Mouse (Mus musculus) layer of hippocampus, adult 8-10 months (tissue): ENCODE results near the gene Aff3. TPM values are rescaled to one million over a fixed set of nuclear protein-coding genes. Genes with fewer than 3 reads are reported as not detected.

ENCODE experiments used
- DNase-seq, 2 experiments: peaks; one replicate each; pipeline ENCODE4 v3.0.0; 2022; ENCODE audit warnings: low spot score in 2 of 2
- total RNA-seq, 4 experiments: library from RNA; stranded (reverse); gene quantifications; 2 replicates each; pipeline ENCODE4 v1.2.4; 2022

Gene Aff3
- total RNA-seq, 4 experiments from 2014 or later, result 101 to 141 (median 116) TPM

DNA sequence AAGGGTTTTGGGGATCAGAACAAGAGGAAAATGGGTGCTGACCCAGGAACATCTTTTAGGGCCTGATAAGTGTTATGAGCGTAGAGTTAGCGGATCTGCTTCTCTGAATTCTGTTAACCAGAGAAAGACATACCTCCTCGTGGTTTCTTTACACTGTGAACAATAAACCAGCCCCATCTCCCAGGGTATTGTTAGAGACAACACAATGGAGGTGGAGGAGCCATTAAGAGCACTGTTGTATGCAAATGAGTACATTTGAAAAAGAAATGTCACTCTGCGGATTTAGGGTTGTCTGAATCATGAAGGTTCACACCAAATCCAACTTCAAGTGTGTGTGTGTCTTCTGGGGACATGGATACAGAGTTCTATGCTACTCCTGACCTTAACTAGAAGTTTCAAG is 373.3 kb downstream of the Aff3 start:
- no peak for DNase-seq

DNA sequence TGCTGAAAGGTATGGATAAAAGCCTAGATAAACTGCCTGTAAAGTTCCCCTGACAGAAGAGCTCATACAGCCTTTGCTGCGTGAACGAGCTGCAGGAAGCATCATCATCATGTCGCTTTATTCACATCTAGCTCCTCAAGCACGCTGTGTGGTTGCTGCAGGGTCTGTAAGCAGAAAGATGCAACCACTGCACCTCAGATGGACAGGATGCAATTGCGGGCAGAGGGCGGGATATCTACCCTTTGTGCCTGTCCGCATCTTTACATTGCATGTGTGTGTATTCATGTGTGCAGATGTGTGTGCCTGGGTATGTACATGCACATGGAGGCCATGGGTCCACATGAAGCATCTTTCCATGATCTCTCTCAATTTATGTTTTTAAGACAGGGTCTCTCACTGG is 373.9 kb downstream of the Aff3 start:
- DNase-seq, result no peak

DNA sequence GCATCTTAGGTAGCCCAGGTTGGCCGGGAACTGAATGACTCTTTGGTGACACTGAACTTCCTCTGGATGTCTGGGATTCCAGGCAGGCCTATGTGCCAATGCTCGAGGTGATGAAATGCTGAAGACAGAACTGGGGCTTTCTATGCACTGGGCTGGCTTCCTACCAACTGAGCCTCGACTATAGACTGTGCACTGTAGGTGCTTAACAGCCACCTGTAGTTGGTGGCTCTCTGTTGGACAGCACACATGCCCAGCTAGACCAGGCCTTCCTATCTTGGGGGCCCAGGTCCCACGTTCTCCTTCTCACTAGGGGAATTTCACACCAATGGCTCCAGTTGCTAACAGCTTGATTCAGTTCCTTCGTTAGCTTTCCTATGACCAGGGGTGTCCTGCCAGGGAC is 374.9 kb downstream of the Aff3 start:
- DNase-seq, result no peak

DNA sequence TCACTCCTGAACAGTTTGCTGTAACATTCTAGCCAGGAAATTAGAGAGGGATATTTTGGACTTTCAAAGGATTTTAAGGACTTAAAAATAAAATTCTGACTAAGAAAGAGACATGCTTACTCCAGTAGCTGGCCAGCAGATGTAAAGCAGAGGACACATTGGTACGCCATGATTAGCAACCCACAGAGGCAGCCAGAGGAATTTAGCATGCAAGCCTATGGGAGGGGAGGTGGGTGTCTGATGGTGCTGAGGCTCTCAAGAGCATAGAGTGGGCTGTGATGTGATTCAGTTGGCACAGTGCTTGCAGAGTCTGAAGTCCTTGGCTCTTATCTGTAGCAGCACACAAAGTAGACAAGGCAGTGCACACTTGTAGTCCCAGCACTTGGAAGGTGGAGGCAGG is 376.0 kb downstream of the Aff3 start:
- DNase-seq, result peak in 1 of 2 experiments; percentile 35

DNA sequence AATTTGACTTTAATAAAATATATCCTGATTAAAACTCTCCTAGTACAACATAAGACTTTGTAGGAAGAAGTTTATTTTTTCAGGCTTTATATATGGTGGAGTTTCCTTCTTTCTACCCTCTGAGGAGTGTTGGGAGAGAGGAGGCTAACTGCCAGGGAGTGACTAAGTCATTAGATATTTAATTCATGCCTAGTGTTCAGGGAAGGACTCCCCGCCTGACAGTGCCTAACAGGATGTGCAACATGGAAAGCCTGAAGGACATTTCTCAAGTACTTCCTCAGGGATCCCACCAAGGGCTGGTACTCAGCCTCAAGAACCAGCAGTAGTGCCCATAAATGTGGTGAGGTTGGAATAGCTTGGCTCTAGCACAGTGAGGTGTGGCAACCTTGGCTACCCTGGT is 378.2 kb downstream of the Aff3 start:
- no peak for DNase-seq

DNA sequence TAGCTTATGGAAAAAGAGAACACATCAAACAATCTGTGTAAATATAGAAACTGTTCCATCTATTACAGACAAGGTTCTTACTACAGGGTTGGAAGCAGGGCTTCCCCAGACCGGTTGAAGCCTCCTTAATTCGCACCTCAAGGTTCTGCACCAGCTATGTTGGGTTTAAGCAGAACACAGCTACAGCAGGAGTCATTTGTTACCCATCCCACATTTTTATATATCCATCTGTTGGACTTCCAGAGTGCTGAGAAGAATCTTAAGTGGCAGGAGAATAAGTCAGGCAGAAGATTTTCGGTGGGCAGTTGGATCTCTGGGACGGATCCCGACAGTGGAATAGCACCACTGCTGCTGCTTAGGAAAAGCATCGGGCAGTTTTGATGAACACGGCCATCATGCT is 384.2 kb downstream of the Aff3 start:
- DNase-seq, result no peak

DNA sequence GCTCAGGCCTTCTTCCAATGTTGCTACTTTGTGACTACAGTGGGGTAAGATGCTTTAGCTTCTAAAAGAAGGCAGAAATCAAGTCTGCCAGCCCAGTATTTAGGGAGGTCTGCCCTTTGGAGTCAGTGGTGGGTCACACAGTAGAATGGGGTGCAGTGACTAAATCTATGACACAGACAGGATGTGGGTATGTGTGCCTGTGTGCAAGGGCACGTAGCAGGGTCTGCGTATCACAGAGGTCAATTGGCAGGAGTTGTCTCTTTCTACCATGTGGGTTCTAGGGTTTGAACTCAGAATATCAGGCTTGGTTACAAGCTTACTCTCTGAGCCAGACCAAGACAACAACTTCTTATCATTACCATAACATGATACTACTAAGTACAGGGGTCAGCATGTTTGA is 393.4 kb downstream of the Aff3 start:
- DNase-seq, result no peak

DNA sequence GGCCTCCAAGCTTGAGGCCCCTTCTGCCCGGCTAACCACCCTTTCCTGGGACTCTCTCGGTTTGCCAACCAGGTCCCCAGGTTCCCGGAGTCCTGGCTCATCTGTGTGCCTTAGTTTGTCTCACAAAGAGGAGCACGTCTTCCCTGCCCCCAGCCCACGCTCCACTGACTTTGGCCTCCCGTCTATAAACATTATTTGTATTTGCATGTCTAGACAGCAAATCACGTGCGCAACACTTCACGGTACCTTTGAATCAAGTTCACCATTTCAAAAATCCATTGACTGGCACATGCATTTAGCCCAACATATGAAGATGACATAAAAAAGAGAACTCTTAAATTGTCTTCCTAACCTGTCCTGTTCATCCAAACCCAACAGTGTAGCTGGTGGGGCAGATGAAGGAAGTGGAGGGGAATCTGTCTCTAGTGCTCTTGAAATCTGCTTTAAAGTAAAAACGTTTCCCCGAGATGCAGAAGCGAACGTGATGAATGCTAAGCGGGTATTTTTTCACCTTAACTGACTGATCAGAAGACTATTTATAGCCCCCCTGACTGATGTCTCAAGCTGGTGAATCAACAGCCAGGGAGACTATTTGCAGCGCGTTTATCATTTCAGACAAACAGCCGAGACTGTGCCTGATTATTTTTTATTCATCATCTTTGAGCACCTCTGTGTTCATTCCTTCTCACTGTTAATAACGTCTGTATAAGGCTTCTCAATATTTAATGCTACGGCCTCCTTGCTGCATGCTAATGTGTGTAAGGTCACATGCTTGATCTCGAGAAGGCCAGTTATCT is 396.3 kb downstream of the Aff3 start:
- no peak for DNase-seq

DNA sequence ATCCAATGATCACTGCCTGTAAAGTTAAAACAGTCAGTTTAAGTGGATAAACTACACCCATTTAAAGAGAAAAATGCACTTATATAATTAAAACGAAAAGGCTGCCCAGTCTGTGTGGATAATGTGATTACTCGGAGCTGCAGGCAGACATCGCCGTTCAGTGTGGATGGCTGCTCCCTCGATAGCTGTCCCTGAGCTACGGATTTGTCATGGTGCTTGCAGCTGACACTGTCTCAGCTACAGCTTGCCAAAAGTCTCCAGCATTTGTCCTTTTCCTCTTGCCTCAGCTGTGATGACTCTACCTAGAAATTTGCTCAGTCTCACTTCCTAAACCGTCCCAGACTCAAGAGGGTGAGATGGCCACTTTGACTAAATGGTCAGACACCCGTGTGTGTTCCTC is 401.5 kb downstream of the Aff3 start:
- DNase-seq, result no peak

DNA sequence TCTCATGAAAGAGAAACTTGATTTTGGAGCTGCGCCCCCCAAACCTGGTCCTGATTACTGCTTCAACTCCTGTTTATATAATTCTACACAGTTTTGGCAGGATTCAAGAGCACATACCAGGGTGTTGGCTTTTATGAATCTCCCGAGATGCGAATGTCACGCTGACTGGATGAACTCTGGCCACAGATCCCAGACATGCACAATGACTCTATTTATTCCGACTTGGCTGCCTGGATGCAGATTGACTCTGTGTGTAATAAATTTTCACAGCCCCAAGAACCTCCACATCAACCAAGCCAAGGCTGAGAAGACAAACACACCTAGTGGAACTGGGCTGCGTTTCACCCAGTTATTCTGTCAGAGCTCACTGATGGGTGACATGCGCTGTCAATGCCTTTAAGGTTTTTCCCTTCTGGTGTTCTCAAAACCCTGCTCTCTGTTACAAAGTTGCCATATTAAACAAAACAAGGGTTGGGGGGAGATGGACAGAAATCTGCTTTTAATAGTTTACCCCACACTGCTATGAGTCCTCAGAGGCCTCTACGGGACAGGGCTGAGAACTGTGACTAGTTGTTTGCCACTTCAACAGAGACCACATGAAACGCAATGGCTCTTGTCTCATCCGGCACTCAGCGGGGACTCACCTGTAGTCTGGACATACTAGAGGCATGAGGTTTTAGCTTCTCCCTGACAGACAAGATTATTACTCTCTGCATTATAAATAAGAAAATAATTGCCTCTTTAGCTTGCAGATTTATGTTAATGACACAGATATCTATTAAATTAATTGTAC is 402.2 kb downstream of the Aff3 start:
- DNase-seq, result no peak

DNA sequence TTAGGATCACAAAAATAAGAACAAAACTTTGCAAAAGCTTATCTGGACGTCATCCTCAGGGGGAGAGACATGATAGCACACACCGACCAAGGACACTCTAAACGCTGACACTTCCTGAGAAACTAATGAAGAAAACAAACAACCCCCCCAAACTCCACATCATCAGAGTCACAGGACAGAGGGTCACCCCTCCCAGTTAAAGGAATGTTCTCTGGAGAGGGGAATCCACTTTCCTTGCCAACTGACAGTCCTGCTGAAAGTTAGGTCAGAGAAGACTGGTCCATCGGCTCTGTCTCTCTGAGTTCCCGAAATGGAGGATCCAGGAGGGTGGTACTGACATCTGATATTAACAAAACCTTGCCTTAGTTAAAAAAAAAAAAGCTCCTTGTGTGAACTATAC is 403.7 kb downstream of the Aff3 start:
- DNase-seq, result no peak

DNA sequence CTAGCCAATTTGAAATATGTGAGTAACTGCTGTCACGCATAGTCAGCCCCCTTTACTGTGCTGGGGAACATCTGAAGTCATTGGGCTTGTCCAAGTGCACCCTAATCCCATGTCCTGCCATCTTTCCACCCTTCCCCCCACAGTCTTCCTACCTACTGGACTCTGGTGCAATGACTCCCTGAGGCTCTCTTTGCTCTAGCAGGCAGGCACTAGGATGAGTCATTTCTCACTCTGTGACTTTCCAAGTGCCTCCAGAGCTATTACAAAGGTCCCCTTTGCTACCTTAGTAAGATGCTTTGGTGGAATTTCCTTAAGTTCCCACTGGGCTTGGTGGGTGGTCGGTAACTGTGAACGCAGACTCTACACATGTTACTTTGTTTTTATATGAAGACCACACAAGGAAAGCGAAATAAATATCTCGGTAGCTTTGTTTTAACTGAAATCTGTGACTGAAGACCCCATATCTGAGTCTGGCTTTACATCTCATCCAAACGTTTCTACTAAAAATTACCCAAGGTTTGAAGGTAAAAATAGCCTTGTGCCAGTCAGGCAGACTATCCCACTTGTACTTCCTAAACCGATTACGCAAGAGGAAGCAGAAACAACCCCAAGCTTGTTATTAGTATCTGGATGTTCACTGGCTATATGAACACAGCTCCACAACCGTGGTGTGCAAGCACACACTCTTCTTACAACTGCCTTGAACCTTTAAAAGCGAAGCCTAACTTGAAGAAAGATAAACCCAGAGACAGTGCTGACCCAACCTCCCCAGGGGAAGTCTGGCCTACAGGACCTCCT is 405.0 kb downstream of the Aff3 start:
- DNase-seq, result no peak

DNA sequence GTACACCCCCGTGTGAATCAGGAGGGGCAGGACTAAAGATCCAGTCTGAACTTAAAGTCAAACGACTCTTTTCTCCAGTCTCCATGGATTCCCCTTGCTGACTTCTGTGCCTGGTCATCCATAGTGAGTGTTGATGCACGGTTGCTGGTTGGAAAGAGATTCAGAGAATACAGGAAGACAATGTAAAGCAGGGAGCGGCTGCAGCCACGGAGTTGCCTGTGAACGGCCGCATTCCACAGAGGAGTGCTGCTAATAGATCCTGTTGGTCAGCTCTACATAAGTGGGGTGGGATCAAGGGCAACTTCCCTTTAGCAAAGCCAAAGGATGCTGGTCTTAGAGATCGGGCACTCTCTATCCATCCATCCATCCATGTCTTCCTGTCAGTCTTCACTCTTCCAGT is 410.3 kb downstream of the Aff3 start:
- no peak for DNase-seq

DNA sequence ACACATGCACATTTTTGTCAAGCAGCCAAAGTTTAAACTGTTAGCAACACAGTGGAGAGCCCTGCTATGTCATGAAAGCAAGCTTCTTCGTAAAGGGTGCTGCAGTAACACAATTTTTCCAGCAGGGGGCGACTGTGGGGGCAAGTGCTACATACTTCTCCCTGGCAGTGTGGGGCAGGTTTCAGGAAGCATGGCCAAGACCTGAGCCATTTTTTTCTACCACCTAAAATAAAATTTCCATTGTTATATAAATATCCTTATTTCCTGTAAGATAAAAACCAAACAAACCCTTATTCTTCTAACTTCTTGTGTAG is 412.0 kb downstream of the Aff3 start:
- DNase-seq, result no peak

DNA sequence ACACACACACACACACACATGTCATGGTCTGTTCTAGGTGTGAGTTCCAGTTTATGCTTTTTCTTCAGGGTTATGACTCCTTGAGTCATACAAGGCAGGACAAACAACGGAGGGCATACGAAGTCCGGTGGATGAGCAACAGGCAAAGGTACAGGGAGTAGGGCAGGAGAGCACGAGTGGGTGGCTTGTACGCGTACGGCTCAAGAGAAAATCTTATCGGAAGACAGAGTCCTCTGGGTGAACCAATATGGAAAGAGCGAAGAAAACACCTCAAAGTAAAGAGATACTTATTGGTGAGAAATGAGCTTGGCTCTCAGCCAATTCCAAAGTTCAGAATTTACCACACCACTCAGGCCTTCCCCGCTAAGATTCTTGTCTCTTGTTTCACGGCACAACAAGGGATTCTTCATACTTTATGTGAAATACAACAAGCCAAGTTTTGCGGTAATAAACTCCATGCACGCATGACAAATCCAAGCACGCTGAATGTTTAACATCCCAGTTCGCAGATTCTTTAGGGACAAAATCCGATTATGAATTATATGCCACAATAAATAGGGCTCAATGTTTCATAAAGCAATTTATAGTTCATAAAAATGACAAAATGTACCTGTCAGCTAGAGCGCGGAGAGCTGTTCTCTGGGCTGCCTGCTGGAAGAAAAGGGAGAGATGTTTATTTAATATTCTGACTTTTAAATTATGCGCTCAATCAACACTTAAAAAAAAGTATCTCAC is 412.6 kb downstream of the Aff3 start:
- DNase-seq, result no peak

DNA sequence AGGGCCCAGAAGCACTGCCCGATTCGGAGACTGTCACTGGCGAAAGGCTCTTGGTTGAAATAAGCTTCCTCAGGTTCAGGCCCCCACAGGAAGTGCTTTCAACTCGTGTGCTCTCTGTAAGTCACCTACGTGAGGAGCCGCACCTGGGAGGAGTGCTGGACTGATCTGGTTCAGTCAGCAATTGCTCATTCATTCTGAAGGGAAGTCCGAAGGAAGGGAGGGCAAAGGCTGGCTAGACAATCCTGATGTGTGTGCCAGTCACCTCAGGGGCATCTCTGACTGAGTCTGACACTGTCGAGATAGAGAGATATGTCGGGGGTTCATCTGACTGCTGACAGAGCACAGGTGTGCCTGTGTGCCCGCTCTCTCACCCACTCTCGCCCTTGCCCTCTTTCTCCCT is 413.3 kb downstream of the Aff3 start:
- DNase-seq, result no peak

DNA sequence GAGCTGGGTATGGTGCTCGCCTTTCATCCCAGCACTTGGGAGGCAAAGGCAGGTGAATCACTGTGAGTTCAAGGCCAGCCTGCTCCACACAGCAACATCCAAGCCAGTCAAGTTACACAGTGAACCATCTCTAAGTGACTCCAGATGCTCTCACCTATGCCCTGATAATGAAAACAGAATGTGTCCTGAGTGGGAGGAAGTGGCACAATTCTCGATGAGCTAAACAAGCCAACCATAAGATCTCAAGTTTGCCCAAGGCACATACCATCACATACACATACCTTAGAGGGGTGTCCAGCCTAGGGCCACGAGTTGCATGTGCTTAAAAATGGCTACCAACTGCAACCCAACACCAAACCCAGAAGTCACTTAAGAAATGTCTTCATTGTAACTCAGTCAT is 414.5 kb downstream of the Aff3 start:
- DNase-seq, result no peak

DNA sequence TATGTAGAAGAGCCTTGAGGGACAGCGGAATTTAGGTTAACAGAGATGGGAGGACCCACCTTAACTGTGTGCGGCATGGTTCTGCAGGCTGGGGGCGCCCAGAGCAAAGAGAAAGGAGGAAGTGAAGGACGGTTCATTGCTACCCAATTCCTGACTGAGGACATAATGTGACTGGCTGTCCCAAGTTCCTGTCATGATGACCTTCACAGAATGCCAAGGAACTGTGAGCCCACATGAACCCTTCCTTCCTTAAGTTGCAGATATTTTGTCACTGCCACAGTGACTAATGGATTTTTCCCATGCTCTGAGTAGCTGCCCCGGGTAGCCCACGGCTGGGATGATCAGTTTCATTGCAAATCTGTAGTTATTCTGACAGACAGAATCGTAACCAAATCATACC is 415.2 kb downstream of the Aff3 start:
- no peak for DNase-seq

DNA sequence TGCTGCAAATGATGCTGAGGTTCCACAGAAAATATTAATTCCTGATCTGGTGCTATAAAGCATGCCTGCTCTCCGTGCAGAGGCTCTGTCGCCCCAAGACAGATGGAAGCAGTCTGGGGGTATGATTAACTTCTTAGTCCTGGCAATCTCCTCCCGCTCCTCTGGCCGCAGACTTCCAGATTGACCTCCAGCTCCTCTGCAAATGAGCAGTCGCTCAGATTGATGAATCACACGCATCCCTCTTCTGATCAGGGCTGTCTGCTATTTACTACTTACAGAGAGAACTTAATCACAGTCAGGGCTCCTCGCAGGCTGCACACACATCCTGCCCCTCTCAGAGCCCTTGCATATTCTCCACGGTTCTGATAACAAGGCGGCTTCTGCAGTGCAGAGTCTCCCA is 416.7 kb downstream of the Aff3 start:
- no peak for DNase-seq

DNA sequence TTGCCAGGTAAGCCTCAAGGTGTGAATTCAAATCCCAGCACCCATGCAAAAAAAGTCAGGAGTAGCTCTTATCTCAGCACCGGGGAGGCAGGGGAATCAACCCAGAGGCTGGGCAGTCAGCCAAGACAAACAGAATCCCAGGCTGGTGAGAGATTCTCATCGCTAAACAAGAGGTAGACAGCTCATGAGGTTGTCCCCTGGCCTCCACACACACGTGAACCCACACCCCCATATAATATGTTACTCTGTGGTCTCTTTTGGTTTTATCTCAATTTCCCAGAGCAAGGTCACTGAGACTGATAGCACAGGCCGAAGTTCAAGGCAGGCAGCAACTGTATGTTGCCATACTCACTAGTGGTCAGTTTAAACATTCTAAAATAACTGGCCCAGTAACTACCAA is 422.2 kb downstream of the Aff3 start:
- no peak for DNase-seq

DNA sequence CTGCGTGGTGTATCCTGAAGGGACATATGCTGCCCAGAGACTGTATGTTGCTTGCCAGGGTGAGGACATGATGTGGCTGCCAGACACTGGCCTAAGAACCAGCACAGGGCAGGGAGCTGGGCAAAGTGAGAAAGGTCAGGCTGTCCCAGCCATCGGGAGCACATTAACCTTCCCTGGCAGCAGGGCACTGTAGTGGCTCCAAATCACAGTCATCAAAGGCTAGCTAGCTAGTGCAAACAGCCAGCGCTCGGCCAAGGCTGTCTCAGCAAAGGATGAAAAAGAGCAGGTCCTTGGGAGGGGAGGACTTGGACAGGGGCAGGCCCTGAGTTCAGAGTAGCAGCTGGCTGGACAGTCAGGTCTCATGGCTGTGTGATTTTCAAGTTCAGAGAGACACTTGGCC is 423.0 kb downstream of the Aff3 start:
- no peak for DNase-seq

DNA sequence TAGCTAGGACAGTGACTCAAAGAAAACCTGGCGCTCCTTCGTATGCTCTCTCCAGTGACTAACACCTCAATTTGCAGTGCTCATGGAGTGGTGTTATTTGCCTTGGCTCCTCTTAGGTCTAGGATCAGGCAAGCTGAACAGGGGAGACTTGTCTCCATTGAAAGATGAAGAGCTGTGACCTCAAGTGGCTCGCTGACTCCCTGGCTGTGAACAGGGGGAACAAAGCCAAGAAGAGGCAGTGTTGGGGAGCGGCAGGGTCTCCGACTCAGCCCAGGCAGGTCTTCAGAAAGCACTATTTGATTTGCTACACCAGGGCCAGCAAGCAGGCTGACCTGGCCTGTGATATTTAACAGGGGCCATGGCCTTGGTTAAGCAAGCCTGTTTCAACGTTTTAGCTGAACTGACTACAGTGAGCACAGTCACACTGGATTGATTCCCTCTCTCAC is 423.5 kb downstream of the Aff3 start:
- no peak for DNase-seq
